Mouse (Mus musculus) brain, embryonic 14.5 days (tissue): ENCODE measurements around the gene Gm12830.

ENCODE experiments used
- CTCF ChIP-seq: fragments of 200-500 bp; IDR thresholded peaks from 2 replicates; pipeline ENCODE4 v1.5.1; 2012; ENCODE audit warnings: inconsistent platforms, mild to moderate bottlenecking, moderate library complexity, borderline replicate concordance; ENCODE audit not compliant: insufficient read depth, insufficient read length; ENCODE audit errors: extremely low read depth
- POLR2A ChIP-seq: fragments of 200-500 bp; IDR thresholded peaks from 2 replicates; pipeline ENCODE4 v1.6.1; 2012; ENCODE audit warnings: mild to moderate bottlenecking, inconsistent platforms, borderline replicate concordance; ENCODE audit not compliant: poor library complexity, insufficient read depth, insufficient read length, severe bottlenecking; ENCODE audit errors: extremely low read depth

DNA sequence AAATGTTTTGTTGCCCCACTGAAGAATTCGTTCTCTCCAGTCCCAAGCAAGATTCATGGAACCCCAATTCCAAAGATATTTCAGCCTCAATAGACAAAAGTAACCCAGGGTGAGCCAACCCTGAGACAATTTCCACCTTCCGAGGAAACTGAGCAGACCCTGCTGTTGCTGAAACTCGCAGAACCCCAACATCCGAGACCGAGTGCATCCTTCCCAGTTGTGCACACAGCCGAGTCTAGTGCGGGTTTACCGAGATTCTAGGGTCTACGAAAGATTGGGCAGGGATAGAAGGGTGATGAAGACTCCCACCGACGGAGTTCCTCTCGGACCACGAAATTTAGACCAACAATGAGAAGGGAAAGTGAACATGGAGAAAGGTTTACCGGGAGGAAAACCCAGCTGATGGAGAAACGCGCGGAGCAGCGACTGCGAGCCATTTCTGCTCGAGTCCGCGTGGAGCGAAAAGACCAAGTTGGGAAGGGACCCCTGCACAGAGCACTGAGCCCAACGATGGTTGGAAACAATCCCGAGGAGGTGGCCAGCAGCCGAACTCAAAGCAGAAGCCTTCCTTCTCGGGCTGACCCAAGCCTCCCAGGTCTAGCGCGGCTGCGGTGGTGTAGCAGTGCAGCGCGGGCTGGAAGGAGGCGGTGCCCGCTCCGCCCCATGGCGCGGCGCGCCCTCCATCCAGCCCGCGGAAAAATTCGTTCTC lies 80.3 kb downstream of the Gm12830 start:
- TF ChIP-seq CTCF (no peak), POLR2A (no peak)
